Mouse (Mus musculus): ENCODE results near the gene Clec11a. TPM values are rescaled to one million over a fixed set of nuclear protein-coding genes. Genes with fewer than 3 reads are reported as not detected.

Clec11a gene
- polyA plus RNA-seq, 1 experiment from 2014 or later = 4.2 TPM

GRCm38 (mm10) chr7:44277250-44277622 is 29.5 kb downstream of the Clec11a start:
- Histone ChIP-seq H3K4me2 (replicated peaks; ENCODE audit: low read depth, low read length) (no peak overlapping the region), H3K9ac (replicated peaks; ENCODE audit: low read depth, low read length) (no peak overlapping the region), H3K27ac (ENCODE audit: low read length) (no peak overlapping the region), H3K27me3 (ENCODE audit: control insufficient read depth, insufficient read depth, low read length) (0 out of 2 replicates have a peak, but pooled peaks cover 3% of the 10 kb centered on the region), H3K4me3 (ENCODE audit: low read depth, low read length) (no peak overlapping the region), H3K9me3 (ENCODE audit: control insufficient read depth, low read depth, low read length) (no peaks in the 10 kb centered on the region), H3K4me1 (ENCODE audit: control insufficient read depth, insufficient read depth, low read length) (no peaks in the 10 kb centered on the region), H3K36me3 (ENCODE audit: control insufficient read depth, insufficient read depth, low read length) (no peaks in the 10 kb centered on the region)
- 43% methylated on average over 2 of the region's 2 CpGs for WGBS
- no peak for ATAC-seq (ENCODE audit: insufficient number of reproducible peaks, insufficient read depth, low FRiP score, low read depth)

- ATAC-seq (ENCODE audit: insufficient number of reproducible peaks, insufficient read depth, low FRiP score, low read depth) = no peak
- no peaks in the 10 kb centered on the region for H3K36me3 ChIP-seq (ENCODE audit: control insufficient read depth, insufficient read depth, low read length)
- no peaks in the 10 kb centered on the region for H3K9me3 ChIP-seq (ENCODE audit: control insufficient read depth, low read depth, low read length)
- H3K27me3 ChIP-seq (ENCODE audit: control insufficient read depth, insufficient read depth, low read length) = 0 out of 2 replicates have a peak, but pooled peaks cover 3% of the 10 kb centered on the region
- 72% methylated on average over 8 of the region's 10 CpGs for WGBS
- no peak overlapping the region for H3K4me2 ChIP-seq (replicated peaks; ENCODE audit: low read depth, low read length)
- no peak overlapping the region for H3K4me3 ChIP-seq (ENCODE audit: low read depth, low read length)
- H3K27ac ChIP-seq (ENCODE audit: low read length) = no peak overlapping the region
- H3K4me1 ChIP-seq (ENCODE audit: control insufficient read depth, insufficient read depth, low read length) = no peaks in the 10 kb centered on the region
- H3K9ac ChIP-seq (replicated peaks; ENCODE audit: low read depth, low read length) = no peak overlapping the region
Observed at GRCm38 (mm10) chr7:44276461-44277249, 30.0 kb downstream of the Clec11a start.

GRCm38 (mm10) chr7:44275546-44275945 is 31.2 kb downstream of the Clec11a start:
- no peak overlapping the region for H3K4me2 ChIP-seq (replicated peaks; ENCODE audit: low read depth, low read length)
- H3K27me3 ChIP-seq (ENCODE audit: control insufficient read depth, insufficient read depth, low read length) = 0 out of 2 replicates have a peak, but pooled peaks cover 3% of the 10 kb centered on the region
- 67% methylated on average over 3 of the region's 3 CpGs for WGBS
- H3K9ac ChIP-seq (replicated peaks; ENCODE audit: low read depth, low read length) = no peak overlapping the region
- H3K4me1 ChIP-seq (ENCODE audit: control insufficient read depth, insufficient read depth, low read length) = no peaks in the 10 kb centered on the region
- H3K36me3 ChIP-seq (ENCODE audit: control insufficient read depth, insufficient read depth, low read length) = no peaks in the 10 kb centered on the region
- no peaks in the 10 kb centered on the region for H3K9me3 ChIP-seq (ENCODE audit: control insufficient read depth, low read depth, low read length)
- no peak overlapping the region for H3K4me3 ChIP-seq (ENCODE audit: low read depth, low read length)
- no peak overlapping the region for H3K27ac ChIP-seq (ENCODE audit: low read length)
- no peak for ATAC-seq (ENCODE audit: insufficient number of reproducible peaks, insufficient read depth, low FRiP score, low read depth)

GRCm38 (mm10) chr7:44274096-44274495 is 32.6 kb downstream of the Clec11a start:
- 32% methylated on average over 11 of the region's 11 CpGs for WGBS
- ATAC-seq (ENCODE audit: insufficient number of reproducible peaks, insufficient read depth, low FRiP score, low read depth) = no peak
- H3K9ac ChIP-seq (replicated peaks; ENCODE audit: low read depth, low read length) = no peak overlapping the region
- H3K36me3 ChIP-seq (ENCODE audit: control insufficient read depth, insufficient read depth, low read length) = no peaks in the 10 kb centered on the region
- no peaks in the 10 kb centered on the region for H3K9me3 ChIP-seq (ENCODE audit: control insufficient read depth, low read depth, low read length)
- H3K27me3 ChIP-seq (ENCODE audit: control insufficient read depth, insufficient read depth, low read length) = 0 out of 2 replicates have a peak, but pooled peaks cover 3% of the 10 kb centered on the region
- no peaks in the 10 kb centered on the region for H3K4me1 ChIP-seq (ENCODE audit: control insufficient read depth, insufficient read depth, low read length)
- no peak overlapping the region for H3K4me2 ChIP-seq (replicated peaks; ENCODE audit: low read depth, low read length)
- H3K4me3 ChIP-seq (ENCODE audit: low read depth, low read length) = no peak overlapping the region
- no peak overlapping the region for H3K27ac ChIP-seq (ENCODE audit: low read length)

- Histone ChIP-seq H3K36me3 (ENCODE audit: control insufficient read depth, insufficient read depth, low read length) (no peaks in the 10 kb centered on the region), H3K4me2 (replicated peaks; ENCODE audit: low read depth, low read length) (no peak overlapping the region), H3K4me3 (ENCODE audit: low read depth, low read length) (no peak overlapping the region), H3K27me3 (ENCODE audit: control insufficient read depth, insufficient read depth, low read length) (0 out of 2 replicates have a peak, but pooled peaks cover 3% of the 10 kb centered on the region), H3K4me1 (ENCODE audit: control insufficient read depth, insufficient read depth, low read length) (no peaks in the 10 kb centered on the region), H3K27ac (ENCODE audit: low read length) (no peak overlapping the region), H3K9me3 (ENCODE audit: control insufficient read depth, low read depth, low read length) (no peaks in the 10 kb centered on the region), H3K9ac (replicated peaks; ENCODE audit: low read depth, low read length) (no peak overlapping the region)
- WGBS = 75% methylated on average over 7 of the region's 7 CpGs
- no peak for ATAC-seq (ENCODE audit: insufficient number of reproducible peaks, insufficient read depth, low FRiP score, low read depth)
Observed at GRCm38 (mm10) chr7:44273446-44273845, 33.3 kb downstream of the Clec11a start.

GRCm38 (mm10) chr7:44272546-44272945 is 34.2 kb downstream of the Clec11a start:
- H3K9ac ChIP-seq (replicated peaks; ENCODE audit: low read depth, low read length) = no peak overlapping the region
- WGBS = 89% methylated on average over 7 of the region's 7 CpGs
- H3K9me3 ChIP-seq (ENCODE audit: control insufficient read depth, low read depth, low read length) = no peaks in the 10 kb centered on the region
- no peak overlapping the region for H3K27ac ChIP-seq (ENCODE audit: low read length)
- H3K4me2 ChIP-seq (replicated peaks; ENCODE audit: low read depth, low read length) = no peak overlapping the region
- H3K27me3 ChIP-seq (ENCODE audit: control insufficient read depth, insufficient read depth, low read length) = 0 out of 2 replicates have a peak, but pooled peaks cover 3% of the 10 kb centered on the region
- H3K4me3 ChIP-seq (ENCODE audit: low read depth, low read length) = no peak overlapping the region
- no peak for ATAC-seq (ENCODE audit: insufficient number of reproducible peaks, insufficient read depth, low FRiP score, low read depth)
- no peaks in the 10 kb centered on the region for H3K4me1 ChIP-seq (ENCODE audit: control insufficient read depth, insufficient read depth, low read length)
- H3K36me3 ChIP-seq (ENCODE audit: control insufficient read depth, insufficient read depth, low read length) = no peaks in the 10 kb centered on the region

GRCm38 (mm10) chr7:44271309-44271708 is 35.4 kb downstream of the Clec11a start:
- Histone ChIP-seq H3K4me3 (ENCODE audit: low read depth, low read length) (no peak overlapping the region), H3K4me2 (replicated peaks; ENCODE audit: low read depth, low read length) (no peak overlapping the region), H3K36me3 (ENCODE audit: control insufficient read depth, insufficient read depth, low read length) (no peaks in the 10 kb centered on the region), H3K4me1 (ENCODE audit: control insufficient read depth, insufficient read depth, low read length) (no peaks in the 10 kb centered on the region), H3K9ac (replicated peaks; ENCODE audit: low read depth, low read length) (no peak overlapping the region), H3K27ac (ENCODE audit: low read length) (no peak overlapping the region), H3K27me3 (ENCODE audit: control insufficient read depth, insufficient read depth, low read length) (0 out of 2 replicates have a peak, but pooled peaks cover 3% of the 10 kb centered on the region), H3K9me3 (ENCODE audit: control insufficient read depth, low read depth, low read length) (no peaks in the 10 kb centered on the region)
- 66% methylated on average over 2 of the region's 2 CpGs for WGBS
- no peak for ATAC-seq (ENCODE audit: insufficient number of reproducible peaks, insufficient read depth, low FRiP score, low read depth)

- H3K36me3 ChIP-seq (ENCODE audit: control insufficient read depth, insufficient read depth, low read length) = no peaks in the 10 kb centered on the region
- ATAC-seq (ENCODE audit: insufficient number of reproducible peaks, insufficient read depth, low FRiP score, low read depth) = no peak
- H3K4me3 ChIP-seq (ENCODE audit: low read depth, low read length) = no peak overlapping the region
- H3K9me3 ChIP-seq (ENCODE audit: control insufficient read depth, low read depth, low read length) = no peaks in the 10 kb centered on the region
- 82% methylated on average over 2 of the region's 2 CpGs for WGBS
- no peak overlapping the region for H3K27ac ChIP-seq (ENCODE audit: low read length)
- H3K4me2 ChIP-seq (replicated peaks; ENCODE audit: low read depth, low read length) = no peak overlapping the region
- H3K9ac ChIP-seq (replicated peaks; ENCODE audit: low read depth, low read length) = no peak overlapping the region
- H3K4me1 ChIP-seq (ENCODE audit: control insufficient read depth, insufficient read depth, low read length) = no peaks in the 10 kb centered on the region
- 0 out of 2 replicates have a peak, but pooled peaks cover 3% of the 10 kb centered on the region for H3K27me3 ChIP-seq (ENCODE audit: control insufficient read depth, insufficient read depth, low read length)
Observed at GRCm38 (mm10) chr7:44269397-44269796, 37.3 kb downstream of the Clec11a start.
